Mouse (Mus musculus) thymus, postnatal 14 days (tissue): ENCODE results near the gene Prune2.
A peak's percentile ranks its signal among the peaks of the same experiment; 100 is the strongest.

ENCODE experiments used
- DNase-seq: peaks from one replicate; pipeline ENCODE4 v3.0.0; 2021

Prune2 gene

DNA sequence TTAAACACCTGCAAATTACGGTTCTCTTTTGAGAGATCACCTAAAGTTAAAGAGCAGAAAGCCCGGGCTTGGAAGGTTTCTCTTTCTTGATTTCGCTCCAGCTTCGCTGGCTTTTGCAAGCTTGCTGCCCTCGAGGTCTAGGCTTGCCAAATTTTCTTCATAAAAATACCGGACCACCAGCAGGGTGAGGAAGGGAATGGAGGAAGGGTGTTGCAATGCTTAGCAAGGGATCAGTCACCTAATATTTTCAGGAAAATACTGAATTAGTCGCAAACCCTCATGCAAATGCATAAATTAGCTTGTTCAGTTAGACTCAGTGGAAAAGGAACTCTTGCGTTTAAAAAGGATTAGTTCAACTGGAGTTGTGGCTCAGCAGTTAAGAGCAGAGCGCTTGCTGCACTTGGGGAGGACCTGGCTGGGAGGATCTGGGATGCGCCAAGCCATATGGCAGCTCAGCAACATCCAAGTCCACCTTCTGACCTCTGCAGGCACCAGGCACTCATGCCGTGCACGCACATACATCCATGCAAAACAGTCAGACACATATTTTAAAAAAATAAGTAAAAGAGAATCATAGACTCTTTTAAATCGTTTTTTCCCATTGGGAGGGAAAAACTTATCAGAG, 259.1 kb downstream of the Prune2 start:
- no peak for DNase-seq

DNA sequence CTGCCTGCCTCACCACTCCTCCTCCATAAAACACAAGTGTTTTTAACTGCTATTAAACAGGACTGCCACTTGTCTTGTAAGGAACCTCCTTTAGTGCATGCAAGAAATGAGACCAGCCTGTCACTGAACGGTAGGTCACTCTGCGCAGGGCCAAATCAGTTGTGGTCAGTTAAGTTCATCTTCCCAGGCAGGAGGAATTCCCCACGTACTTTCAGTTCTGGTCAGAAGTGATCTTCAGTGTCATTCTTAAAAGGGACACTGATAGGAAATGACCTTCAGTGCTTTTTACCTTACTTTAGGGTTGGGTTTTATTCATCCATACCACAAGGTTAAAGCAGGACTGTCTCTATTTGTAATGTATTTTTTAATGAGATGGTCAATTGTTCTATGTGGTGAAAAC, 262.3 kb downstream of the Prune2 start:
- no peak for DNase-seq

DNA sequence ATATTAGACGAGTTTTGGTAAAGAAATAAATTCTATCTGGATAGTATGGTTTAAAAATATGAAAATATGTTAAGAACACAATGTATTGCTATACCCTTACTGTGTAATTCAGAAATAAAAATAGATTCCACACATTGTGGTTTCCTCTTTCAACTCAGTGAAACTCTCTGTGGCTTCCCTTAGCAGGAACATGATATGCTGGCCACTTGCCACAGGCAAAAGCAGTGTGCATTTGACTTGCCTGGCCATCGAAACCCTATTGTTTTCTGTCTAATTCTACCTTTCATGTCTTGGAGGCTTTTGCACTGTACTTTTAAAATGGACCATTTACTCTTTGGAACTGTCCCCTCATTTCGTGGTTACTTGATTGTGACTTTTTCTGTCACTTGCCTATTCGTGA, 267.9 kb downstream of the Prune2 start:
- DNase-seq, result no peak

DNA sequence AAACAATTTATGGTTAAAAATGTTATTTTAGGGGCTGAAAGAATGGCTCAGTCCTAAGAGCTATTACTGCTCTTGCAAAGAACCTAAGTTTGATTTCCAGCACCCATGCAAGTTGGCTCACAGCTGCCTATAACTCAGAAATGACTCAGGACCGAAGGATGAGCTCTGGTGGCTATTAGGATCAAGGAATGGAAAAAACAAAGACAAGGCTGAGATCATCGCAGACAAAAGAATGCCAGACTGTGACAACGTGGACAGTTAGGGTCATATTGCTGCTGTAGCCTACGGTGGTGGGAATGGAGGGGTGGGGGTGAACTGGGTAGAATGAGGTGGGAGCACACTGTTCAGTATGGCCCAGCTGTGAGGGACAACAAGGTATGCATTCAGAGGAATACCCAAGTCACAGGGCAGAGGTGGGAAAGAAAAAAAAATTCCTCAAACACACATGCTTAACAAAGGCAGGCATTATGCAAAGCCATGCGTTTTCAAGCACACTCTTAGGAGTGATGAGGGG, 269.7 kb downstream of the Prune2 start:
- DNase-seq, result no peak

GRCm38 (mm10) chr19:17226096-17226495, 270.2 kb downstream of the Prune2 start:
- DNase-seq, result no peak

- no peak for DNase-seq
Observed at GRCm38 (mm10) chr19:17230013-17230412, 274.1 kb downstream of the Prune2 start.

- DNase-seq, result no peak
Observed at GRCm38 (mm10) chr19:17238471-17238870, 282.6 kb downstream of the Prune2 start.

DNA sequence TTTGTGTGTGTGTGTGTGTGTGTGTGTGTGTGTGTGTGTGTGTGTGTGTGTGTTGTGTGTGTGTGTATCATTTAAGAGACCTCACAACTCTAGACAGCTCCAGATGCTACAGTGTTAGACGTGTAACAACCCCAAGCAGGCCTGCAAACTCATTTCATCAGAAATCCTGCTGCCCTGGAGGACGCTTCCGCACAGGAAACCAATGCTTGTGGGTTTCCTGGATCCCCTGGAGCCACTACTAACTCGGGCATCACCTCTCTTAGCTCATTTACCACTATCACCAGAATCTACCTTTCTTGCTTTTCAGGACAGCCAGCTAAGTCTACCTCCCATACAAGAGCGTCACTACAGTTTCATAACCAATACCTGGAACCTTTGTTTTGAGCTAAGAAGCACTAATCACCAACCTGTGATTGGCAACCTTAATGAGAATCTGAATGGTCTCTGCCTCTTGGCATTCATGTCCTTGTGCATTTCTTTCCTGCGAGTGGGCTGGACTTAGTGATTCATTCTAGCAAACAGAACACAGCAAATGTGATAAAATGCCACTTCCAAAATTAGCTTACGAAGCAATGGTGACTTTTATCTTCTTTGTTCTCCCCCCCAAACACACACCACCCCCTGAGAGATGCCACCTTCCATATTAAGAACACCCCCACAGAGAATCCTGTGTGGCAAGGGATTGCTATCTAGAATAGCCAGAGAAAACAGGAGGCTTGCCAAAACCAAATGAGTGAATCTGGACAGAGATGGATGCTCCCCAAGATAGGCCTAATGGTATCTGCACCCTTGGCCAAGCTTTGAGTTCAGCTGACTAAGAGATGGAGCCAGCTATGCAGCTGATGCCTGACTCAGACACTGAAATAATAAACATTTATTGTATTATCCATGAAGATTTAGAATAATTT, 284.5 kb downstream of the Prune2 start:
- no peak for DNase-seq

- no peak for DNase-seq
Observed at GRCm38 (mm10) chr19:17241206-17241605, 285.3 kb downstream of the Prune2 start.

GRCm38 (mm10) chr19:17242962-17243361, 287.0 kb downstream of the Prune2 start:
- DNase-seq, result no peak

DNA sequence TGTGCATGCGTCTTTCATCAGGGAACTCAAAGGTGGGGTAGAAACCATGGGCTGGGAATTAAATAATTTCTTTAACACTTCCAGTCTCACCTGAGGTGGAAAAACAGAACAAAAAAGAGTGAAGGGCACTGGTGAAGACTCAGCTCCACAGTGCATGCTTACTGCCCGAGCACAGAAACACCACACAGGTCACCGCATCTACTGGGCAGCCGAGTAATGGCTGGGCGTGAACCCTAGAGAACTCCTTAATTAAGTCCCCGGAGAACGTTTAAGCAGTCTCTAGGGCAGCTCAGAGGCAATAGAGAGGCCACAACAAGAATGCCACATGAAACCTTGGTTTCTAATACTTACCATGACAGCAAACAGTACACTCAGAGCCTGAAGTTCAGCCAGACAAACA, 288.6 kb downstream of the Prune2 start:
- no peak for DNase-seq

DNA sequence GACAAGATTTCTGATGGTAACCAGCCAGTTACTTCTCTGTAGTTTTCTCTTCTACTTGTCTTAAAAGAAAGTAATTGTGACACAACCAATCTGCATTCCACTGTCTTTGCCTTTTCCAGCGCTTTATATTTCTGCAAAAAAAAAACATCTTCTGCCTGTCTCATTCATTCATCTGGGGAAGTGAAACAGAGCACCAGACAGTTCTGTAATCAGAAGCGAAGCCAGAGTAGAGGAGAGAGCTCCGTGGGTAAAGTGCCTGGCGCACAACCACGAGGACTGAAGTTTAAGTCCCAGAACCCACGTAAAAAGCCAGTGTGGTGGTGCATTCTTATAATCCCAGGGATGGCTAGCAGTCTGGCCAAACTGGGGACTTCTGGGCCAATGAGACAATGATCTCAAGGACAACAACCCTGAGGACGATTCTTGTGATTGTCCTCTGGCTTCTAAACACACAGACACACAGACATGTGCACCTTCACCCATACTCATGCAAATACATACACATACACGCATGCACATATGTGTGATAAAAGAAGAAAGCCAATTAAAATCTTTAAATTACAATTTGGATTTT, 291.5 kb downstream of the Prune2 start:
- no peak for DNase-seq

DNA sequence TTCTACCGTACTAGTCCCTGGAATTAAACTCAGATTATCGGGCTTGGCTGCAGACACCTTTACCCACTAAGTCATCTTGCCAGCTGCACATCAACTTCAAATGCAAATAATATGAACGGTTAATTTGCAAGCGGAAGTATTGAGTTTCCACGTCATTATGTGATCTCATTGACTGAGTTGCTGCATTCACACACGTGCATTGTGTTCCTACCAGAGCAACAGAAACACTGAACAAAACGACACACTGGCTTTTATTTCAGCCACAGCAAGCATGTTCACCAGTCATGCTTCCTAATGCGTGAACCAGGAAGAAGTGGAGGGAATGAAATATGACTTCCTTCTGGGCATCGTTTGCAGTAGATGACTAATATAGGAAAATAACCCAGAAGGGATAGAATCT, 293.8 kb downstream of the Prune2 start:
- DNase-seq, result no peak

- DNase-seq, result no peak
Observed at GRCm38 (mm10) chr19:17250801-17251200, 294.9 kb downstream of the Prune2 start.

- DNase-seq, result no peak
Observed at GRCm38 (mm10) chr19:17251453-17251852, 295.5 kb downstream of the Prune2 start.

DNA sequence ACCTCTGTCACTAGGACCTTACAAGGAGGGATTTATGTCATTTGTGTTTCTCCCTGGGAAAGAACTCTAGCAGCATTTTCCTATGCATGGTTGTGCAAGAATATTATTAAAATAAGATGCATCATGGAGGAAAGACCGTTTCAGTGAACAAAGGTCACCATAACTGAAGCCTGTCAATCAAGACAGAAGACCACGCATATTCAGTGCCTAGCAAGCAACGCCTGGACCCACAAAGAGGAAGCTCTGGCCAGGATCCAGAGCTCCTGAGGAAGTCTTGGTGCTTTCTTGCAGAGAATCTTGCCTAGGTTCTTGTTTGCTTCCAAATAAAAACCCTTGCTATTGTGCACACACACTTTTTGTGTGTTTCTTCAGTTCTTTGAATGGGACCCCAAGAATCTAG, 296.9 kb downstream of the Prune2 start:
- no peak for DNase-seq

DNA sequence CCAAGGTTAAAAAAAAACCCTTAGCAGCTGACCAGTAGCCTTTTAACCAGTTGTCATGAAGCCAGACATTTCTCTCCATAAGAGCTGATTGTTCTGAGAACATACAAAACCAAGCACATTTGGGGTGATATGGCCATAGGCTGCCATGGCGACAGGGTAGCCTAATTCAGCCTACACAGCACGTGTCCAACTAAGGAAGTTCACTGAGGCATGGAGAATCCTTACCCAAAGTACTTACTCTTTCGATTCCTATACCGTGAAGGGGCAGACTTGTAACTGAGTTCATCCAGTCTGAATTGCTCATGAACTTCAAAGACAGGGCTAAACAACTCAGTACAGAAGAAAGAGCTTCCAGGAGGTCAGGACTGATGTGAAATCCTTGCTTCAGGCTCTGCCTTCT, 299.6 kb downstream of the Prune2 start:
- DNase-seq, result no peak

DNA sequence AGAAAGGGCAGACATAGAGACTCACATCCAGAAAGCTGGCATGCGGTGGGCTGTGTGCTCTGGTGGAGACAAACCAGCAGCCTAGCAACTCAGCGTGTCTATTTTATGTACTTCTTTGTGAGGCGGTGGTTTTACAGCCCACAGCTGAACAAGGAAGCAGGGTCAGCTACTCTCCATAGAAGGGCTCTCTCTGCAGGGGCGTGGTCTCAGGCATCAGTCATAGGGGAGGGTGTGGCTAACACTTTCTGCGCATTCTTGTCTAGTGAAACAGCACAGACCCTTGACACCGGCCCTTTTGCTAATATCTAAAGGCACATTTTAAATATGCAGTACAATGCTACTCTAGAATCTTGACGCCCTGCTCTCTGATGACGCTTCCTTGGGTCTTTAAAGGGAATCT, 300.5 kb downstream of the Prune2 start:
- DNase-seq, result peak; percentile 7

- DNase-seq, result no peak
Observed at GRCm38 (mm10) chr19:17256867-17257266, 300.9 kb downstream of the Prune2 start.

DNA sequence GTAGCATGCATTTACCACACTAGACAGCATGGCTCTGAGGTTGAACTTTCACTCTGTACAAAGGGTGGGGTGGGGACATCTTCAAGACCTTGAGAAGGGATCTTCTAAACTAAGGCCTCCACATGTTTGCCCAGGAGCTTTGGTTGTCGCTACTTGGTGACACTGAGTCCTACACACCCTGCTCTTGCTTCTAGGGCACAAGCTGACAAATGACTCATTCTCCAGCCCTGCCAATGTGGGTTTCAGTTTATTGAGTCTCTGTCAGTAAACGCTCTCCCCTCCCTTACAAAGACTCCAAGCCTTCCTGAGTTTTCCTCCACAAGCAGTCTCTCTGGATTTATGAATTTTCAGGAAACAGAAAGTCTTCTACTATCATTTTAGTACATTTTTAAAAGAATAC, 307.3 kb downstream of the Prune2 start:
- no peak for DNase-seq

DNA sequence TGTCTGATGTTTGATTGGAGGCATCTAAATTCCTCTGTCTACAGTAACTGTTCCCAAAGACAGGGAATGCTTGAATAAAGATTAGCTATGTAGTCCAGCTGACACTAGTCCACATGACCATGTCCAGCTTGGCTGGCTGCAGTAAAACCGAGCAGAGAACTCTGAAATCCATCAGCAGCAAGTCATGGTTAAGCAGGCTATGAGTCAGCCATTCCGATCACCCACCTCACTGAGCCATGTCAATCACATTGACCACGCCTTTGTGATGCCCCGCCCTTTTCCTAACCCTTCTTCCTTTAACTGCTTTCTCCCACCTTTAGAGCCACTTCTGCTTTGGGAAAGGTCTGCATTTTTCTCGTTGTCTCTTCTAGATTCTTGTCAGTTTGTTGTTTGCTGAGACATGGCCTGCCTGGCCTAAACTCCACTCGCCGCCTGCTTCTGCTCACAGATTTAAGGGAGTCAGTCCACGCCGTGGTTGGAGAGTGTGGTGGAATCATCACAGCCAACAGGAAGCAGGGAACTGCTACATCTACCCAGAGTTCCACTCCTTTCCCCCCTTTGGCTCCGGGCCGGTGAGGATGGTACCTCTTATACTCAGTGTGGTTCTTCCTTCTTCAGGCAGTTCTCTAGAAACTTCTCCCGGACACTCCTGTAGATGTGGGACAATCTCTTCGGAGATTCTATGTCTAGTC, 307.9 kb downstream of the Prune2 start:
- DNase-seq, result no peak

GRCm38 (mm10) chr19:17264481-17265196, 308.7 kb downstream of the Prune2 start:
- no peak for DNase-seq

DNA sequence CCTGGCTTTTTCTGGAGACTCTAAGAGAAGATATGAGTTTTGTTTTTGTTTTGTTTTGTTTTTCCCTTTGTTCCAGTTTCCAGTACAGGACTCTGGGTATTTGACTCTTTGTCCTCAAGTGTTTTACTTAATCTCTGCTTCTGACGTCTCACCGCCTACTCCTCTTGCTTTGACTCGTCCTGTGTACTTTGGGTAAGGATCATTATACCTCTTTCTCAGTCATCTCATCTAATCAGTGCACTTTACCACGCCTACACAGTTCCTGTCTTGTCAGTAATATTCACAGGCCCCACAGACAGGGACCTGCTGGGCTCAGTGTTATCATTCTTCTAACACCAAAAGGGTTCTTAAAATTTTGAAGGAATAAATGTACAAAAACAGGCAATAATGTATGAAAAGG, 312.8 kb downstream of the Prune2 start:
- DNase-seq, result no peak
